Comparison of ENCODE assay signal across 9 mouse cellular contexts in the genomic region with DNA sequence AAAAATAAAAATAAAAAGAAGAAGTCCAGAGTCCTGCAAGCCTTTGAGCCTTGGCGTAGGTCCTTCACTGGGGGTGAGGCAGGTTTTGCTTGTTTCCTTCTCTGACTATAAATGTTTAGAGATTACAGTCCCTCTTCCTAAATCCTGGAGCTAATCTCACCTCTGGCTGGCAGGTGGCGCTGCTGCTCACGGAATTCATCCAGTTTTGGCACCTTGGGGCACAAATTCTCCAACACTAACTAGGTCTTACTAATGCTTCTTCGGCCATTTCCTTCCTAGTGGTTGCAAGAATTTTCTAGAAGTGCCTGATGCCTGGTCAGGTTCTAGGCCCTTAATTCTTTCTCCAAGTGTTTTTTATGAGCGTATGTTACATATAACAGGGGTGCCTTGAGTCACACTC. TPM values are rescaled to one million over a fixed set of nuclear protein-coding genes. Genes with fewer than 3 reads are reported as not detected.
A peak's percentile ranks its signal among the peaks of the same experiment; 100 is the strongest.
DNase-seq lines count a peak whose midpoint lies in the region; ATAC-seq lines count a peak whose summit lies in the region.
"Had no signal": no experiment of that assay in that cellular context is flagged by ENCODE, and none has a peak within 500 bp of the region (broad histone marks: within the 10 kb centered on the region; RNA-seq: fewer than 3 reads in every experiment).

No protein-coding gene starts in this region.

- H3K9me3 ChIP-seq in liver, embryonic 12.5 days (replicated peaks) = no peaks in the 10 kb centered on the region
- no peaks in the 10 kb centered on the region for H3K9me3 ChIP-seq in liver, embryonic 11.5 days (ENCODE audit: control insufficient read depth, low read length)

- no peak overlapping the region for H3K4me3 ChIP-seq in liver, embryonic 12.5 days
- H3K4me3 ChIP-seq in liver, embryonic 11.5 days (ENCODE audit: low read depth, low read length) = no peak overlapping the region
- H3K4me3 ChIP-seq: erythroblast, embryonic 14.5 days had no signal

- WGBS in liver, embryonic 12.5 days (ENCODE audit: insufficient replicate concordance) = 44% methylated on average over 5 of the region's 5 CpGs
- 39% methylated on average over 5 of the region's 5 CpGs for WGBS in liver, embryonic 11.5 days

- no peak overlapping the region for H3K9ac ChIP-seq in liver, embryonic 12.5 days
- H3K9ac ChIP-seq in liver, embryonic 11.5 days (ENCODE audit: low read depth, low read length) = no peak overlapping the region

- H3K36me3 ChIP-seq in liver, embryonic 12.5 days = peaks cover 48% of the 10 kb centered on the region
- peaks cover 26% of the 10 kb centered on the region for H3K36me3 ChIP-seq in liver, embryonic 11.5 days (ENCODE audit: control insufficient read depth, insufficient read depth, low read length)

- no peaks in the 10 kb centered on the region for H3K27me3 ChIP-seq in liver, embryonic 12.5 days (replicated peaks)
- H3K27me3 ChIP-seq in liver, embryonic 11.5 days (replicated peaks; ENCODE audit: control insufficient read depth, insufficient read depth, low read length) = no peaks in the 10 kb centered on the region

- intact Hi-C loops in heart, postnatal 10 days (cut with DNase I) = loop anchor here (1.0 to 2.0 kb wide), 3 partner anchors 115 to 222 kb away; no protein-coding TSS in a partner anchor

- no peak overlapping the region for H3K4me2 ChIP-seq in liver, embryonic 12.5 days
- no peak overlapping the region for H3K4me2 ChIP-seq in liver, embryonic 11.5 days

- no peak for ATAC-seq in liver, embryonic 12.5 days
- ATAC-seq in liver, embryonic 11.5 days (replicated peaks; ENCODE audit: low FRiP score) = no peak
- ATAC-seq in megakaryocyte, adult 5-6 weeks (ENCODE audit: poor library complexity, severe bottlenecking) = no peak

- H3K4me1 ChIP-seq in liver, embryonic 12.5 days = peaks cover 56% of the 10 kb centered on the region
- H3K4me1 ChIP-seq in liver, embryonic 11.5 days (replicated peaks; ENCODE audit: control insufficient read depth, insufficient read depth, low read length) = peaks cover 34% of the 10 kb centered on the region

- peak; percentile 71 for DNase-seq in liver
- peak; percentile 82 for DNase-seq in NIH3T3 (ENCODE audit: low read depth)
- DNase-seq in cerebellum, adult 9-11 months = peak; percentile 68
- peak; percentile 76 to 87 for DNase-seq in heart, postnatal 10 days
- DNase-seq in liver, embryonic 11.5 days (ENCODE audit: low spot score) = peak; percentile 66
- peak; percentile 67 for DNase-seq in right cerebral cortex, postnatal 4 days

- H3K27ac ChIP-seq in liver, embryonic 12.5 days = no peak overlapping the region
- H3K27ac ChIP-seq in liver, embryonic 11.5 days (ENCODE audit: low read depth, low read length) = no peak overlapping the region

RNA-seq across cellular contexts. Expression of a gene that starts 9.8 kb away (rescaled TPM):
- polyA plus RNA-seq in liver, embryonic 12.5 days (2016; fragmentation: Nextera tagmentation; extraction: Ambion mirVana) = 9.8 and 10.3 TPM in 2 replicates
- 10 to 100 TPM; 13.4 to 13.7 TPM for total RNA-seq in heart, postnatal 10 days (2021)
- polyA plus RNA-seq in liver, embryonic 11.5 days (2014; fragmentation: Nextera tagmentation; extraction: Ambion mirVana) = 13.4 and 14.0 TPM in 2 replicates
- total RNA-seq in megakaryocyte, adult 5-6 weeks (2015) = 8.9 and 9.0 TPM in 2 replicates
- total RNA-seq in megakaryocyte, adult 5-6 weeks (2017) = 19.6 and 21.2 TPM in 2 replicates

RNA-seq across cellular contexts. Expression of a gene that starts 27.3 kb away (rescaled TPM):
- 3.0 and 3.1 TPM in 2 replicates for polyA plus RNA-seq in liver, embryonic 12.5 days (2016; fragmentation: Nextera tagmentation; extraction: Ambion mirVana)
- total RNA-seq in heart, postnatal 10 days (2021) = 10 to 100 TPM; 23.8 to 27.9 TPM
- 5.3 and 5.9 TPM in 2 replicates for polyA plus RNA-seq in liver, embryonic 11.5 days (2014; fragmentation: Nextera tagmentation; extraction: Ambion mirVana)
- total RNA-seq in megakaryocyte, adult 5-6 weeks (2015) = 0.09 TPM in 1 of 2 replicates, not detected in the other
- not detected in 2 replicates for total RNA-seq in megakaryocyte, adult 5-6 weeks (2017)

RNA-seq across cellular contexts. Expression of a gene that starts 27.3 kb away (rescaled TPM):
- polyA plus RNA-seq in liver, embryonic 12.5 days (2016; fragmentation: Nextera tagmentation; extraction: Ambion mirVana) = 0.07 TPM in 1 of 2 replicates, not detected in the other
- total RNA-seq in heart, postnatal 10 days (2021) = not detected
- polyA plus RNA-seq in liver, embryonic 11.5 days (2014; fragmentation: Nextera tagmentation; extraction: Ambion mirVana) = 0.38 TPM in 1 of 2 replicates, not detected in the other
- total RNA-seq in megakaryocyte, adult 5-6 weeks (2015) = 0.16 and 0.59 TPM in 2 replicates
- 0.28 and 0.81 TPM in 2 replicates for total RNA-seq in megakaryocyte, adult 5-6 weeks (2017)
- polyA plus RNA-seq: erythroblast, embryonic 14.5 days had no signal

RNA-seq across cellular contexts. Expression of a gene that starts 52.7 kb away (rescaled TPM):
- 1.0 and 1.4 TPM in 2 replicates for polyA plus RNA-seq in liver, embryonic 12.5 days (2016; fragmentation: Nextera tagmentation; extraction: Ambion mirVana)
- total RNA-seq in heart, postnatal 10 days (2021) = 1 to 10 TPM; 3.5 to 7.5 TPM
- polyA plus RNA-seq in liver, embryonic 11.5 days (2014; fragmentation: Nextera tagmentation; extraction: Ambion mirVana) = 2.9 and 3.2 TPM in 2 replicates
- total RNA-seq in megakaryocyte, adult 5-6 weeks (2015) = 0.39 and 1.1 TPM in 2 replicates
- 0.51 and 1.3 TPM in 2 replicates for total RNA-seq in megakaryocyte, adult 5-6 weeks (2017)

Comparison
In these comparisons a context has a peak if more than half of its experiments do, and no peak if none do; other contexts are left out.
1. RNA of a gene that starts 27.3 kb away (total RNA-seq): 23.8 to 27.9 TPM in heart, postnatal 10 days; 0.09 TPM in megakaryocyte, adult 5-6 weeks; every median in the first group is over 10 times any median in the second.
2. Peak in every context shown above with its lines, with median percentiles within 50 percentile points of each other: DNase-seq.